Mouse (Mus musculus): ENCODE measurements around the gene Ocln. TPM values are rescaled to one million over a fixed set of nuclear protein-coding genes. Genes with fewer than 3 reads are reported as not detected.

Ocln gene
- polyA plus RNA-seq, 1 experiment from 2014 or later = 38.5 TPM

DNA sequence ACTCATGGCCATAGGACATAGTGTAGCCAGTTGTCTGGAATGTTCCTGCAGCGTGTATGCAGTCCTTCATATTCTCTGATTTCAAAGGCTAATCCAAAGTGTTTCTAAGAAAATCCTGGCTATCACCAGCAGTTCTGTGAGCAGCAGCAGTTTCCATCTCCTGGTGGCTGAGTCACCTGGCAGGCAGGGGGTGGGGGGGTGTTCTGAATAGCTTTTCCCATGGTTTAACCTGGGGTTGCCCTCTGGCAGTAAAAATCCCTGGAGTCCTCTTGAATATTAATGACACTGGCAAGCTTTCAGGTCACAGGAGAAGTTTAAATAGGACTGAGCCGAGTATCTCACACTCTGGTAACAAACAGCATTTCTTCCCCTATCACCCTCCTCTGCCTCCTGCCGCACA lies 29.2 kb upstream of the Ocln start:
- H3K27me3 ChIP-seq (ENCODE audit: control insufficient read depth, insufficient read depth, low read depth, low read length) = no peaks in the 10 kb centered on the region
- no peaks in the 10 kb centered on the region for H3K9me3 ChIP-seq (ENCODE audit: control insufficient read depth, low read length)
- 14% methylated on average over 3 of the region's 3 CpGs for WGBS
- no peak overlapping the region for H3K9ac ChIP-seq (ENCODE audit: low read length)
- H3K27ac ChIP-seq (ENCODE audit: low read length) = no peak overlapping the region
- peaks cover 3% of the 10 kb centered on the region; the same call in 1 of the 2 replicates for H3K4me1 ChIP-seq (replicated peaks; ENCODE audit: control insufficient read depth, insufficient read depth, low read length)
- no peaks in the 10 kb centered on the region for H3K36me3 ChIP-seq (ENCODE audit: control insufficient read depth, insufficient read depth, low read length)
- H3K4me2 ChIP-seq (ENCODE audit: low read depth, low read length) = no peak overlapping the region
- ATAC-seq (ENCODE audit: low read depth) = no peak
- no peak overlapping the region for H3K4me3 ChIP-seq (ENCODE audit: low read length)

- no peak overlapping the region for H3K27ac ChIP-seq (ENCODE audit: low read length)
- H3K4me2 ChIP-seq (ENCODE audit: low read depth, low read length) = no peak overlapping the region
- H3K9ac ChIP-seq (ENCODE audit: low read length) = no peak overlapping the region
- no peaks in the 10 kb centered on the region for H3K36me3 ChIP-seq (ENCODE audit: control insufficient read depth, insufficient read depth, low read length)
- no peaks in the 10 kb centered on the region for H3K9me3 ChIP-seq (ENCODE audit: control insufficient read depth, low read length)
- H3K27me3 ChIP-seq (ENCODE audit: control insufficient read depth, insufficient read depth, low read depth, low read length) = no peaks in the 10 kb centered on the region
- no peak for ATAC-seq (ENCODE audit: low read depth)
- peaks cover 3% of the 10 kb centered on the region; the same call in 1 of the 2 replicates for H3K4me1 ChIP-seq (replicated peaks; ENCODE audit: control insufficient read depth, insufficient read depth, low read length)
- H3K4me3 ChIP-seq (ENCODE audit: low read length) = no peak overlapping the region
Observed at GRCm38 (mm10) chr13:100579951-100580350, 27.4 kb upstream of the Ocln start.

GRCm38 (mm10) chr13:100579220-100579619 lies 26.7 kb upstream of the Ocln start:
- ATAC-seq (ENCODE audit: low read depth) = no peak
- Histone ChIP-seq H3K9ac (ENCODE audit: low read length) (no peak overlapping the region), H3K4me1 (replicated peaks; ENCODE audit: control insufficient read depth, insufficient read depth, low read length) (peaks cover 3% of the 10 kb centered on the region; the same call in 1 of the 2 replicates), H3K27me3 (ENCODE audit: control insufficient read depth, insufficient read depth, low read depth, low read length) (no peaks in the 10 kb centered on the region), H3K9me3 (ENCODE audit: control insufficient read depth, low read length) (no peaks in the 10 kb centered on the region), H3K4me3 (ENCODE audit: low read length) (no peak overlapping the region), H3K27ac (ENCODE audit: low read length) (no peak overlapping the region), H3K4me2 (ENCODE audit: low read depth, low read length) (no peak overlapping the region), H3K36me3 (ENCODE audit: control insufficient read depth, insufficient read depth, low read length) (no peaks in the 10 kb centered on the region)
- WGBS = 45% methylated on average over 3 of the region's 3 CpGs

- no peak overlapping the region for H3K4me3 ChIP-seq (ENCODE audit: low read length)
- peak; percentile 74; the same call in 1 of the 2 replicates for ATAC-seq (ENCODE audit: low read depth)
Observed at GRCm38 (mm10) chr13:100575950-100576349, 23.4 kb upstream of the Ocln start.

GRCm38 (mm10) chr13:100570713-100571112 lies 18.2 kb upstream of the Ocln start:
- no peaks in the 10 kb centered on the region for H3K4me1 ChIP-seq (replicated peaks; ENCODE audit: control insufficient read depth, insufficient read depth, low read length)
- no peak overlapping the region for H3K4me2 ChIP-seq (ENCODE audit: low read depth, low read length)
- H3K27ac ChIP-seq (ENCODE audit: low read length) = no peak overlapping the region
- no peak overlapping the region for H3K4me3 ChIP-seq (ENCODE audit: low read length)
- H3K9me3 ChIP-seq (ENCODE audit: control insufficient read depth, low read length) = no peaks in the 10 kb centered on the region
- 53% methylated on average over 2 of the region's 2 CpGs for WGBS
- H3K27me3 ChIP-seq (ENCODE audit: control insufficient read depth, insufficient read depth, low read depth, low read length) = no peaks in the 10 kb centered on the region
- no peak for ATAC-seq (ENCODE audit: low read depth)
- H3K36me3 ChIP-seq (ENCODE audit: control insufficient read depth, insufficient read depth, low read length) = no peaks in the 10 kb centered on the region
- H3K9ac ChIP-seq (ENCODE audit: low read length) = no peak overlapping the region

More at GRCm38 (mm10) chr13:100575950-100576349, 23.4 kb upstream of the Ocln start:
- Histone ChIP-seq H3K4me1 (replicated peaks; ENCODE audit: control insufficient read depth, insufficient read depth, low read length) (no peaks in the 10 kb centered on the region), H3K9me3 (ENCODE audit: control insufficient read depth, low read length) (no peaks in the 10 kb centered on the region), H3K27ac (ENCODE audit: low read length) (no peak overlapping the region), H3K27me3 (ENCODE audit: control insufficient read depth, insufficient read depth, low read depth, low read length) (no peaks in the 10 kb centered on the region), H3K36me3 (ENCODE audit: control insufficient read depth, insufficient read depth, low read length) (no peaks in the 10 kb centered on the region), H3K9ac (ENCODE audit: low read length) (no peak overlapping the region), H3K4me2 (ENCODE audit: low read depth, low read length) (no peak overlapping the region)
- 30% methylated on average over 2 of the region's 2 CpGs for WGBS

DNA sequence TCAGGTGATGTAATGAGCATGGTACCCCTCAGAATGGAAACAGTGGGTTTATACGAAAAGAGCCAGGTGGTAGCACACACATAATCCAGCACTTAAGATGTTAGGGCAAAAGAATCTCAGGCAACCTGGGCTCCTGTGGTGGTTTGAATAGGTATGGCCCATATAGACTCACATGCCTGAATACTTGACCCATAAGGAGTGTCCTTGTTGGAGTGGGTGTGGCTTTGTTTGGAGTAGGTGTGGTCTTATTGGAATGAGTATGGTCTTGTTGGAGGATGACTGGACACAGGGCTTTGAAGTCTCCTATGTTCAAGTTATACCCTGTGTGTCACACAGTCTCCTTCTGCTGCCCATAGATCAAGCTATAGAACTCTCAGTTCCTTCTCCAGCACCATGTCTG lies 15.8 kb upstream of the Ocln start:
- Histone ChIP-seq H3K27me3 (ENCODE audit: control insufficient read depth, insufficient read depth, low read depth, low read length) (no peaks in the 10 kb centered on the region), H3K4me1 (replicated peaks; ENCODE audit: control insufficient read depth, insufficient read depth, low read length) (no peaks in the 10 kb centered on the region), H3K9ac (ENCODE audit: low read length) (no peak overlapping the region), H3K4me3 (ENCODE audit: low read length) (no peak overlapping the region), H3K4me2 (ENCODE audit: low read depth, low read length) (no peak overlapping the region), H3K27ac (ENCODE audit: low read length) (no peak overlapping the region), H3K36me3 (ENCODE audit: control insufficient read depth, insufficient read depth, low read length) (no peaks in the 10 kb centered on the region), H3K9me3 (ENCODE audit: control insufficient read depth, low read length) (no peaks in the 10 kb centered on the region)
- no peak for ATAC-seq (ENCODE audit: low read depth)
- 97% methylated on average over 1 of the region's 1 CpGs for WGBS

- WGBS = 57% methylated on average over 9 of the region's 9 CpGs
- no peaks in the 10 kb centered on the region for H3K36me3 ChIP-seq (ENCODE audit: control insufficient read depth, insufficient read depth, low read length)
- ATAC-seq (ENCODE audit: low read depth) = no peak
Observed at GRCm38 (mm10) chr13:100559449-100559848, 6.9 kb upstream of the Ocln start.

DNA sequence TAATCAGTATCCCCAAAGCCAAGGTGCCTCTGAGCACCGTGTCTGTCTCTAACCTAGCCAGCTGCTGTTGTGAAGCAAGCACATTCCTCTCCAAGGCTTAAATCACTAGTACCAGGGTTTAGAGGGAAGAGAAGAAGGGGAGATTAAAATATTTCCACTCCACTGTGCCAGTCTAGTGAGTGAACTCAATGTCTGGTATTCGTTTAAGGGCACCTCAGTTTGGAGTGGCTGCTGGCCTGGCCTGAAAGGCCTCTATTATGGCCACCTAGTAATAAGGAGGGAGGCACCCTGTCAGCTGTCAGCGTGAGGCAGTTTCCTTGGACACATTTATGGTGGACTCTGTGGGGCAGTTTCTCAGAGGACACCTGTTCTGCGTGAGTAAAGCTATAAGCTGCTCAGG lies 4.5 kb upstream of the Ocln start:
- H3K9ac ChIP-seq (ENCODE audit: low read length) = no peak overlapping the region
- H3K27me3 ChIP-seq (ENCODE audit: control insufficient read depth, insufficient read depth, low read depth, low read length) = peaks cover 8% of the 10 kb centered on the region
- H3K4me2 ChIP-seq (ENCODE audit: low read depth, low read length) = no peak overlapping the region
- no peaks in the 10 kb centered on the region for H3K9me3 ChIP-seq (ENCODE audit: control insufficient read depth, low read length)
- H3K36me3 ChIP-seq (ENCODE audit: control insufficient read depth, insufficient read depth, low read length) = no peaks in the 10 kb centered on the region
- no peaks in the 10 kb centered on the region; the same call in 1 of the 2 replicates for H3K4me1 ChIP-seq (replicated peaks; ENCODE audit: control insufficient read depth, insufficient read depth, low read length)
- 48% methylated on average over 4 of the region's 4 CpGs for WGBS
- H3K4me3 ChIP-seq (ENCODE audit: low read length) = no peak overlapping the region
- H3K27ac ChIP-seq (ENCODE audit: low read length) = no peak overlapping the region
- ATAC-seq (ENCODE audit: low read depth) = no peak

More at GRCm38 (mm10) chr13:100559449-100559848, 6.9 kb upstream of the Ocln start:
- no peak overlapping the region for H3K4me3 ChIP-seq (ENCODE audit: low read length)
- H3K9ac ChIP-seq (ENCODE audit: low read length) = no peak overlapping the region
- no peaks in the 10 kb centered on the region for H3K9me3 ChIP-seq (ENCODE audit: control insufficient read depth, low read length)
- H3K4me1 ChIP-seq (replicated peaks; ENCODE audit: control insufficient read depth, insufficient read depth, low read length) = no peaks in the 10 kb centered on the region
- H3K27me3 ChIP-seq (ENCODE audit: control insufficient read depth, insufficient read depth, low read depth, low read length) = no peaks in the 10 kb centered on the region
- no peak overlapping the region for H3K4me2 ChIP-seq (ENCODE audit: low read depth, low read length)
- H3K27ac ChIP-seq (ENCODE audit: low read length) = no peak overlapping the region

DNA sequence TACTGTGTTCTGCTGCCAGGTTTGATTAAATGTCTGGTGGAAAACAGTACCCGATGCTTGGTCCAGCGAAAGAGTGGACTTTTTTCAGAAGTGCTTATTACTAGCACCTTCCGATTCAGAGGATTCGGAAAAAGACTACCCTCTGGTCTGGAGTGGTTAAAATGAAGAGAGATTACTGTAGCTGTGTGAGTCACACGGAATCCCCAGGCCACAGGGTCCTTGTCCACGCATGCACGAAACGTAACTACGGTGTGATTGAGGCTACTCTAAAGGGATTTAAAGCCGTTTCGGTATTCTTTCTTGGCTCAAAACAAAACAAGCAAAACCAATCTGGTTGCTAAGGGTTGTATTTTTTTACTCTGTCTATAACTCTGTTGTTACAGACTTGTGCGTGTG lies 522 bp upstream of the Ocln start:
- WGBS = 7% methylated on average over 12 of the region's 12 CpGs
- Histone ChIP-seq H3K27ac (ENCODE audit: low read length) (peak overlapping the region; percentile 71), H3K4me3 (ENCODE audit: low read length) (peak overlapping the region; percentile 74), H3K4me1 (replicated peaks; ENCODE audit: control insufficient read depth, insufficient read depth, low read length) (no peaks in the 10 kb centered on the region; the same call in 1 of the 2 replicates), H3K4me2 (ENCODE audit: low read depth, low read length) (peak overlapping the region; percentile 75), H3K9me3 (ENCODE audit: control insufficient read depth, low read length) (no peaks in the 10 kb centered on the region), H3K27me3 (ENCODE audit: control insufficient read depth, insufficient read depth, low read depth, low read length) (peaks cover 20% of the 10 kb centered on the region), H3K9ac (ENCODE audit: low read length) (peak overlapping the region; percentile 80), H3K36me3 (ENCODE audit: control insufficient read depth, insufficient read depth, low read length) (no peaks in the 10 kb centered on the region)
- ATAC-seq (ENCODE audit: low read depth) = no peak

GRCm38 (mm10) chr13:100552009-100552368 lies 529 bp downstream of the Ocln start:
- Histone ChIP-seq H3K4me3 (ENCODE audit: low read length) (peak overlapping the region; percentile 74), H3K27ac (ENCODE audit: low read length) (peak overlapping the region; percentile 71), H3K4me2 (ENCODE audit: low read depth, low read length) (peak overlapping the region; percentile 75), H3K36me3 (ENCODE audit: control insufficient read depth, insufficient read depth, low read length) (no peaks in the 10 kb centered on the region), H3K4me1 (replicated peaks; ENCODE audit: control insufficient read depth, insufficient read depth, low read length) (no peaks in the 10 kb centered on the region; the same call in 1 of the 2 replicates), H3K9ac (ENCODE audit: low read length) (peak overlapping the region; percentile 80), H3K9me3 (ENCODE audit: control insufficient read depth, low read length) (no peaks in the 10 kb centered on the region), H3K27me3 (ENCODE audit: control insufficient read depth, insufficient read depth, low read depth, low read length) (peaks cover 20% of the 10 kb centered on the region)
- ATAC-seq (ENCODE audit: low read depth) = peak; percentile 24; the same call in 1 of the 2 replicates
- under 1% methylated on average over 34 of the region's 35 CpGs for WGBS
